Mouse (Mus musculus) WW6 (cell line): Measurements from ENCODE around the gene A630023A22Rik.

Experiments
- DNase-seq: peaks from one replicate; pipeline ENCODE4 v3.0.0-alpha.2; 2013; ENCODE audit warnings: low read depth, low spot score

The A630023A22Rik gene

DNA sequence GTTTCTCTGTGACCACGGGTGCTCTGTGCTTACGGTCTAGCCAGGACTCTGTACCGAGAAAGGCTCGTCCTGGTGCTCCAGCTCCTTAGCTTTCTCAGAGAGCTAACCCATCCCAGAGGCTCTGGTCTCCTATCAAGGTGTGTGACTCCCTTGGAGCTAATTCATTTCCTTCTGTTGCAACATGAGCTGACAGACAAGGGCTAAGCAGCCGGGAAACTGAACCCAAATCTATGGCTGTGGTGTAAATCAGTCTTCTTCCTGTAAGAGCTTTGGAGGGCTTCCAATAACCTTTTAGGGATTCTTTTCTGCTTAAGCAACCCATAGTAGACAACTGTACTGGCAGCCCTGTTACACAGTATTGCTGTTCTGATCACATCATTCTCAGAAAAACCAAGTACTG, at the start of gene A630023A22Rik:
TSS of gene A630023A22Rik (minus strand) at position 154 of the 400 bp plus-strand sequence.
- no peak for DNase-seq

DNA sequence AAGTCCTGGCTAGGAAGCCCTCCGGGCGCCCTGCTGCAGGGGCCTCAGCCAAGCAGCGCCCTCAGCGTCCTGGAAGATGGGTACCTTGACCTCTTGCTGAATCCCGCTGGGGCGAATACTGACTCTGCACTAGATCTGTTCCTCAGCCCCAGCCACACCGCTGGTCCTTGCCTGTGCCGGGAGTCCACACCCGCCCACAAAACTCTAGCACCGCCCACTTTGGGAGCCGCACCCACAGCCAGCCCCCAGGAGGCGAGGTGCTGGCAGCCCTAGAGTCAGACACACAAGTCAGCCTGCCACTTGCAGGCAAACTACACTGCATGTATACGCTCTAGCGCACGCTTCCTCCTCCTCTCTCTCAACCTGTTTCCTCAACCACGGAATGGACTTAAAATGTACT, 49.8 kb upstream of the A630023A22Rik start, which contains the start of gene Npy4r:
TSS of gene Npy4r (minus strand) at position 148 of the 400 bp plus-strand sequence.
- DNase-seq: peak; percentile 61

DNA sequence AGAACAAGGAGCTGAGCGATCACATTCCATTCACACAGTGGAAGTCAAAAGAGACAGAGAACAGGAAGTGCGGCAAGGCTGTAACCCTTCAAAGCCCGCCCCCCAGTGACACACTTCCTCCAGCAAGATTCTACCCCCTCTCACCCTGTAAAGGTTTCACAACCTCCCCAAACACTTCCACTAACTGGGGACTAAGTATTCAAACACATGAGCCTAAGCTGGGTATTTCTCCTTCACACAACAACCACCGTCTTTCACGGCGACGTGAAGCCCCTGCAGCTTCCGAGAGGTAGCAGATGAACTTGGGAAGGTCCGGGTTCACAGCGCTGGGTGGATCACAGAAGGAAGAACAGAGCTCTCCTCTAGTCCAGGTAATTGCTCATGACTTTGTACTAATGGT, 40.4 kb upstream of the A630023A22Rik start:
- no peak for DNase-seq

DNA sequence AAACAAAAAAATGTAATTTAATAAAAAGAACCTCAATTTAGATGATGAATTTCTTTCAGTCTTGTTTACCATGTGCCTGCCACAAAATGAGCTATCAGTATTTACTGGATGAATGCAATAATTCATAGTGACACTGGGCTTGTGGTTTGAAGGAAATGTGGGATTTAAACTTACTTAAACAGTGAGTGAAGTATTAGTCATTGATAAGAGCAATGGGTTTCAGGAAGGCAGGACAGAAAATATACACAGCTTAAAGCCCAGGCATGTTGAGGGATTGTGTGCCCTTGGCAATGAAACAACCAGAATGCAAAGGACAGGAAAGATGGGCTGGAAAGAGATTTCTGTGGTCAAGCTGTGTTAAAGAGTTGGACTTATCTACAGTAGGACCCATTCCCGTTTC, 39.8 kb upstream of the A630023A22Rik start:
- no peak for DNase-seq

DNA sequence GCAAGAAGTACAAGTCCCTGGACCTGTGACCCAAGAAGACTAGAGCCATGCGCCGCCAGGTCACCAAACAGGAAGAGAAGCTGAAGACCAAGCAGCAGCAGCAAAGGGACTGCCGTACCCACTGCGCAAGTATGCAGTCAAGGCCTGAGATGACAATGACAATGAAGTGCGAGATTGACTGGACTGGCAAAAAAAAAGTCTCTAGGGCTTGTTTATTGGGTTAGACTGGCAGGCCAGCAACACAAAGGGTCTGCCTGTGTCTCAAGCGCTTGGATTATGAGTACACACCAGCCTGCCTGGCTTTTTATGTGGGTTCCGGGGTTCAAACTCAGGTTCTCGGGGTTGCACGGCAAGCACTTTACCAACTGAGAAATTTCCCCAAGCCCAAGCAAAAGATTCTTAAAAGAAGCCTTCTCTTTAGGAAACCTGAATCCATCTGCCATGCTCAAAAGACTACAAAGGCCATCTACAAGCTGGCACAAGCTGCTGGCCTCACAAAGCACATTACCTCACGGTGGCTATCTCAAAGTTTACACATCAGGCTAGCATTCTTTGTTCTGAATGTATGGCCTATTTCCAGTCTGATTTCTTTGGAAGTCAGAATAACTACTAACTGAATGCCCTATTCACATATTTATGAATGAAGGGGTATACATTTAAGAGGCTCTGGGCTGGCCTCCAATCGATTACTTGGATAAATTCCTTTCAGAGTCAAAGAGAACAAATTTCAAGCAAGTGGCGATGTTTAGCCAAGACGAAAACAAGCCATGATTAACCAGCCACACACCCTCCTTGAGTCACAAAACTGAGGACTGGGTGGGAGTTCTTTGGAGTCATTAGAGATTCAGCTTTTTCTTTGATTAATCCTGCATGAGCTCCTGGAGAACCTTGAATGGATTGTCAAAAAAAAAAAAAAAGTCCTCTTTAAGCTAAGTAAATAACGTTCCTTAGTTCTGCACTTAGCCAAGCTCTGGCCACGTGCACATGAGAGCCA, 37.4 kb upstream of the A630023A22Rik start:
- no peak for DNase-seq

DNA sequence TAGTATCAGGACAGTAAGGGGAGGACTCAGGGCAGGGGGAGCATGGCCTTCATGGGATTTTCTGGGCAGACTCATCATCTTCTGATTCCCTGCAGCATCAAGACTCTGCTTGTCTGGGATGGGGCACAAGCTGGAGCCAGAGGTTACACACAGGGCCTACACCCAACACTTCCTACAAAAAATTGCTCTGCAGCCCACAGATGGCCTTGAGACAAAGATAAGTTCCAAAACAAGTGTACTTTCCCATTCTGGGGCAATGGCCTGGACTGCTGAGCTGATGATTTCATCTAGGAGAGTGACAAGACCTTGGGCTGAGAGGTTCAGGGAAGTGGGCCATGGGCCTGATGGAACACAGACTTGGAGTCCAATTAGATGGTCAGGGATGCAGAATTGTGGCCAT, 32.8 kb upstream of the A630023A22Rik start:
- no peak for DNase-seq

DNA sequence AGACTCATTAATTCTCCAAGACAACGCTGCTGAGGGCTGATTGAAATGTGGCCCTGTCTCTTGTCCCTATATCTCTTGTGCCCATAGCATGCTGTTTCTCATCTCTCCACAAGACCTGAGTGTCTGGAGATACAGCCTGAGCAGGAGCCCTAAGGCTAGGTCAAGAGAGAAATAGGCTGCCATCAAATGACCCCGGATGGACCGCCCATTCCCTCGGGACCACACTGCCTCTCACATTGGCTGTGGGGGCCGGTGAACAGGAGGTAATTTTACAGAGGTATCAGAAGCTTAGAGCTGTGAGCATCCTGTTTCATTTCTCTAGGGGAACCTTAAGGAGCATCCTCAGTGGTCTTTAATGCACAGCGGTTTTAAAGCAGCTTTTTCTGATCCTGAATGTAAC, 28.7 kb upstream of the A630023A22Rik start:
- no peak for DNase-seq

DNA sequence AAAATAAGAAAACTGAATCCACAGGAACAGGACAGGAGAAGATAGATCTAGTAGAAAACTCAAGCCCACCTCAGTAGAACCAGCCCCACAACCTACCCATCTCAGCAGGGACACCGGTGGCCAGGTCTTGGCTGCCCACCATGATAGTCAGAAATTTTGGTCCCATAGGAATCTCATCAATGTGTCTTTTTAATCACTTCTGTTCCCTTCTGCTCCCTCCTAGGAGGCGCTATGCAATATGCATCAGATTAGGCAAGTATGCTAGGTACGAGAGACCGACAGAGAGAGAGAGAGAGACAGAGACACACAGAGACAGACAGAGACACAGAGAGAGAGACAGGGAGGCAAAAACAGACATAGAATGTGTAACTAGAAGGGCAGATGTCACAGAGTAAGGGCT, 19.1 kb upstream of the A630023A22Rik start:
- DNase-seq: no peak

DNA sequence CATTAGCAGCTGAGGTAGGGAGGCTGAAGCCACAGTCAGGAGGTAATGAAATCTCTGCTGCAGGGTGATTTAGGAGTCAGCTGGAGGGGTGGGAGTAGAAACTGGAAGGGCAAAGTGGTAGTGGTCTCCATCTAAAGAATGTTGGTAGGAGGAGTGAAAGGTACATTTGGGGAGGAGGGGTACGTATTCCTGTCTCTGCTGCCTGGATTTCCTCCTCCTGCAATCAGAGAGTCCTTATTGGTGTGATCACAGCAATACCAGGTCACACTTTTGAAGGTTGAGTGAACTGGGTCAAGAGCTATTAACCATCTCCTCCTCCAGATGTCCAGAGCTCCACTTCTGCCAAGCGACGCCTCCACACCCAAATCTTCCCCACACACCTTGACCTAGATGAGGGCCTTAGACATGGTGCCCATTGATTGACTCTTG, 18.4 kb upstream of the A630023A22Rik start:
- DNase-seq: no peak

DNA sequence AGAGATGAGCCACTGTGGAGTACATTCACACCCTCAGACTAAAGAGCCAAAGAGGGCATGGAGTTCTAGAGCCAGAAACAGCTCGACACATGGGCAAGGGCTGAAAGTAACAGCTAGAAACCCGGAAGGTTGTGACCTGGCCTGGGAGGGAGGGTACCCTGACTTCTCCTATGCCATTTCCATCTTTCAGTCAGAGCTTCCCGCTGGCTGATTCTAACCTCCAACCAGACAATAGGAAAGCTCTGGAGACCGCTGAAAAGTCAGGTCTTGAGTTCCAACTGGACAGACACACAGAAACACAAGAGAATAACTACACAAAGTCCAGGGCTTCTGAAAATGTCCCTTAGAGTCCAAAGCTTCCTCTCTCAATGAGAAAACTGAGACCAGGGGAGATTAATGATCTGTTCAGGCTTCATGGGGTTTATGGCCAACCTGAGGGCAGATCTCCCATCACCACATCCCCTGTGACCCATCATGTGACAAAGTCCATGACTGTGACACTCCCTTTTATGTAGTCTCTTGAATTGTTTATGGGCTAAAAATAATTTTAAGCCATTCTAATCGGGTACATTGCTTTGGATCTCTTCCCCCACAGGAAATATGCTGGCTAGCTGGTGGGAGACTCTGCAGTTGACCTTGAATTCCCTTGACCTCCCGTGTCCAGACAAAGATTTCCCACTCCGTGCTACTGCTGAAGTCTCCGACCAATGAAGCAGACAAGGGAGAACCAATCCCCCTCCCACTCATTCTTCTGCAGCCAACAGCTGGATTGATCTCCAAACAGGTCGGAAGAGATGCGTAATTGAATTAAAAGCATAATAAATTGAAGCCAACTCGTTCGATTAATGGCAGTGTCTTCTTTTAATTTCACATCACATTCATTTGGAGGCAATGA, 17.7 kb upstream of the A630023A22Rik start:
- no peak for DNase-seq

DNA sequence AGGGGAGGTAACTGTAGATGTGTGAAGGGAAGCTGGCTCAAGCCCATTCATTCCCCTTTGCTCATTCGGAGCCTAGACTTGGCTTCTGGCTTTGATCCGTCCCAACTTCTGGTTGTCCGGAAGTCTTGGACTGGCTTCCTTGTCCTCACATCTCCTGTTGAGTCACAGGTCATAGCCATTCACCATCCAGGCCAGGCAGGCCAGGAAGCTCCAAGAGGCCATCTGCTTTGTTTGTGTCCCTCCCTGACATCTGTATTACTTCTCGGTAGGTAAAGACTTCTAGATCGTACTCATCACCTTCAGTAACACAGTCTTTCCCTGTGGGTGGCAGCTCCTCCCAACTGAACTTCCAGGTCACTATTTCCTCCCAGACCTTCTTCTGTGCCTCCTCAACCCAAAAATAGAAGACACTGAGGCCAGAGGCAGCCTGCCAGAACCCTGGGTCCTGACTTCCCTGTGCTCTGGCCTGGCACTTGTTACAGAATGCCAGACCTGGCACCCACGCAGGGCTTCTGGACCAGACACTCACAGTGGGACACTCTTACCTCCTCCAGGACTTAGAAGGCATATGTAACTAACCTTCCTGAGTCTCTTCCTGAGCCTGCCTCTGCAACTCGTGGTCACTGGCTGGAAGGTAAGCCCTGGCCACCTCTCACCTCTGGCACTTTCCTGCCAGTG, 16.6 kb upstream of the A630023A22Rik start:
- DNase-seq: no peak

DNA sequence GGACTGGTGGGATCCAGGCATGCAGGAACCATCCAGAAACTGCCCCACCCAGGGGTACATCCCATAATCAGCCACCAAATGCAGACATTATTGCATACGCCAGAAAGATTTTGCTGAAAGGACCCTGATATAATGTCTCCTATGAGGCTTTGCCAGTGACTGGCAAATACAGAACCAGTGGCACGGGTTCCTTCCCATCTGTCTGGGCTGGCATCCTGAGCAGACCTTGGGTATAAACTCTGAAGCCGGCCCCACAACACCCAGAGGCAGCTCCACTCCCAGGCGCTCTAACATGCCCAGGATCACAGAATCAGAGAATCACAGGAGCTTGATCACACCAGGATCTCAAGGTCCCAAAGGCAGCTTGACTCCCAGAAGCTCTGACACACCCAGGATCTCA, 11.8 kb upstream of the A630023A22Rik start:
- no peak for DNase-seq

DNA sequence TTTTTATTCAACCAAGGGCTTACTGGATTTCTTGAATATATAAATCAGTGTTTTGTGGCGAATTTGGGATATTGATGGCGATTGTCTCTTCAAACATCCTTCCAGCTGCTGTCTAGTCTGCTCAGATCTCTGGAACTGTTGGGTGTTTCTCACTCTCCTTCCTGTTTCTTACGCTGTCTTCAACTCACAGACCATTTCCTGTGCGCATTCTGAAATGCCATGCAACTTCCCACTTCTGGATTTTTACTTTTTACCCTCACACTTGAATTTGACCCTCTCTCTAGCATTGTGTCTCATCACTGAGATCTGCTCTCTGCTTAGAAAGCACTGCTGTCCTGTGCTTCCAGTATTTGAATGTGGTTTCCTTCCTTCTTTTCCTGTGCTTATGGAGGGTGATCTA, 5.0 kb upstream of the A630023A22Rik start:
- DNase-seq: no peak

DNA sequence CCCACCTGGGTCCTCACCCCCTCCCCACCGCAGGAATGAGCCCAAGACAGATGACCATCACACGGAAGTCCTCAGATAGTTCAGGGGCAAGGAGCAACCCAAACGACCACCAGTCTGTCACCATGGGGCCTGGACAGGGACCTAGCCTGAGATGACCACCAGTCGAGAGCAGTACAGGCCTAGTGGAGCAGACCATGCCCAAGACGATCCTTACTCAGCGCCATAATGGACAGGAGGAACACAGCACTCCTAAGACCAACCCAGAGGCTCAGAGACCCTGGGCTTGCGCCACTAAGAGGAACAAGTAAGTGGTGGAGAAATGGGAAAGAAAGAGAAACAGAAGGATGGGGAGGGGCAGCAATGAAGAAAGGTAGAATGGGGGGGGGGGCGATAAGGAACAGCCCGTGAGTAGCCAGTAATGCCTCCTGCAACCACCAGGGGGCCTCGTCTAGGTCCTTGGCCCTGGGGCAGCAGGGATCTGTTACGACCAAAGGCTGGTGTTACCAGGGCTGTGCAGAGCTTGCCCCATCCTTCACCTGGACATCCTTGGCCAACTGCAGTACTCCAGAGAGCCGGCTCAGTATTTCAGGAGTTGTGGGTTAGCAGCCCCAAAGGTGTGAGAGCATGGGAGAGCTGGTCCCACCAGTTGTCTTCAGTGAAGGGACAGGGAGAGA, 4.0 kb upstream of the A630023A22Rik start:
- DNase-seq: no peak

DNA sequence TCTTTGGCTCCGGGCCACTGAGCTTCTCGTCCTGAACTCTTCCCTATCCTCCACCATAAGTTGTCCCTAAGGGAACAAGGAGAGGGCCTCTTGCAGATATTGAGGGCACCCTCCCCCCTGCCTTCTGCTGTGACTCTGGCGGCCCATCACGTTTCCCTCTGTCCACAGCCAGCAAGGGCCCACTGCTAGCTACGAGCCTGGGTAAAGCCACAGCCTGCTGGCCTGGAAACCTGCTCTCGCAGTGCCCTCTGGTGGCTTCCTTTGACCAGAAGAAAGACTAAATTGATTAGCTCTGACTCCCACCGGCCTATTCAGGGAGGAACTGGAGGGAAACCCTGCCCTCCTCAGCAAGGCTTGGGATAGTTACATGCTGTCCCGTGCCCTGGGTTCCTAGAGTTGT, 2.3 kb upstream of the A630023A22Rik start:
- no peak for DNase-seq

DNA sequence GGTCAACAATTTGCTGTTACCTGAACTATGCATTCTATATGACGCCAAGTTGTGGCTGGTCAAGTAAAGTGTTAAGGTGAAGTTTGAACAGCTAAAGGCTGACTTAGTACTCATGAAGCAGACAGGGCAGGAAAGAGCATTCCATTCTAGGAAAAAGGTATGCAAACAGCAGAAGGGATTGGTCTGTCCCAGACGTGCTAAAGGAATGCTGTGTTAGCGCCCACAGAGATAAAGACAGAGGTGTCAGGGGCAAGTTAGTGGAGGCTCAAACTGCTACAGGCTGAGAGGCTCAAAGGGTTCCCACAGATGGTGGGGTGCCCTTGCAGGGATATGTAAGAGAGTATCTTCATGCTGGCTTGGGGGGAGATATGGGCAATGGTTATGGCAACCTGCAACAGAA, 1.3 kb upstream of the A630023A22Rik start:
- no peak for DNase-seq

DNA sequence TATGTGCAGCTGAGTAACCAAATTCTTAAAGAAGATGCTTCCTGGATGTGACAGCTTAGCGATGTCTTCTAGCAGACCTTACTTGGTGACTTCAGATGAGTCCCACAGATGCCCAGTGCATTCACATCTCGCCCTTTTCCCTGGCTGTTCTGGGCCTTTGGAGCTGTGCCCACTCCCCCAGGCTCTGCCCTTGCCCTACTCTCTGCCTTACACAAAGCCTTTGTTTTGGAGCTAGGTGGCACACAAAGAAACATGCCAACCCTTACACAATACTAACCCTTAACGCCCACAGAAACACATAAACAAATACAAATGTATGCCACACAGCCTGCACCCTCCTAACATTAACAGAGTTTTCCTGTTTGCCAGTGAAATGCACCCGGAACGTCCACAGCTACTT, 6.4 kb downstream of the A630023A22Rik start:
- DNase-seq: no peak

DNA sequence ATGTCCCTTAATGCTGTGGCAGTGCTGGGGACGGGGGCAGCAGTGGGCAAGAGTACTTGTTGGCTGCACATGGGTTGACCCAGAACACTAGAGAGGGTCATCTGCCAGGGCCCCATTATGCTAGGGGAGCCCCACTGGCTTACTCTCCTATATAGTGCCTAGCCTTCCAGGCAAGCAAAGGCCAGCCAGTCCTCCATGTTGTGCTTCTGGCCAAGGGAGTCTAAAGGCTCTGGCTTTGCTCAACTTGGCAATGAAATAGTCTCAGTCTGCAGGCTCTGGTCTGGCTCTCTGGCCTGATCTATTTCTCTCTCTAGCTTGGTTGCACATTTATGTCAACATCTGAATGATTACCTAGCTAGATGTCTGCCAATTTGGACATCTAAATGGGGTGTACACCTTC, 9.7 kb downstream of the A630023A22Rik start:
- no peak for DNase-seq

DNA sequence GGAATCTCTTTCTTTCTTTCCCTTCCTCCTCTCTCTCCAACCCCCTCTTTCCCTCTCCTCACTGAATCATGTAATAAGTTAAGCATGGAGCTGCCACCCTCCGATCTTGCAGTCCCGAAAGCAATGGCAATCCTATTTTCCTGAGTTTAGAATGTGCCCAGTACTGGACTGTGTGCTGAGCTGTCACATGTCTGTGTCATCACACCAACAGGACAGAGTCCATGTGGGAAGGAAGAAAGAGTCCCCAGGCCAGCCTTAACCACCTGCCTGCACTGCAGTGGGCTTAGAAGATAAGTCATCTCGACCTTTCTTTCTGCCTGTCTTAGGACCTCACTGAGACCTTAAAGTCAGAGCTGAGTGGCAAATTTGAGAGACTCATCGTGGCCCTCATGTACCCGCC, 11.1 kb downstream of the A630023A22Rik start:
- DNase-seq: no peak

DNA sequence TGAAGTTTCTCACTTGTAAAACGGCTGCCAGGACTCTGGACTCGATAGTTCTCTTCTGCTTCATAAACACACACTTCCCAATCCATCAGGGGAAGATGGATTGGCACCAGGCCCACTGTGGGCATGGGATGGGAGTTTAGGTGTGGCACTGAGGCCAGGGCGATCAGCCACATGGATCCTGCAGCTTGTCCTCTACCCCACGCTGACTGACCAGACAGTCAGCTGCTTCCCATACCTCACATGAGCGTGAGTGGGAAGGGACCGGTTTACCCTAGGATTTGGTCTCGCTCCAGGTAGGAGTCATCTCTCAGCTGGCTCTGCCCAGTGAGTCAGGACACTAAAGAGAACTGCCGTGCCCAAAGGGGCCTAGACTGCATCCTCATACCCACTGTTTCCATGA, 12.8 kb downstream of the A630023A22Rik start:
- DNase-seq: no peak

DNA sequence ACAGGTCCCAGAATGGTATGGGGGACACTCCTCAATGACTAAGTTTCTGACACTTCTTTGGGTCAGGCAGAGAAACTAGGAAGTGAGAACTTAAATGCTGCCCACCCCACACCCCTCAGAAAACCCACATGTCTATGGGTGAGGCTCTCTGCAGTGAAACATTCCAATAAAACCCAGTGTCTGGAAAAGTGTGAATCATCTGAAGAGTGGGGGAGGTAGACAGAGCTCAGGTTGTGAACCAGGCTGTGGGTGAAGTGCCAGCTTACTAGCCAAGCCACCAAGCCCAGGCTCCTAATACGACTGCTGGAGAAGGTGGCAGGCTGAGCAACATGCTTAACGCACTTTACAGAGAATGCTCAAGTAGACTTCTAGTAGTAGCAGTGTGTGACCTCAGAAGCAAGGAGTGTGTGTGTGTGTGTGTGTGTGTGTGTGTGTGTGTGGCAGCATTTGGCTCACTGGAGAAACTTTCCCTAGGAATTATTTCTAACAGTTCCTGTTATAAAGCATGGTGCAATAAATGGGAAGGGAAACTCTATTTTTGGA, 14.6 kb downstream of the A630023A22Rik start:
- no peak for DNase-seq
